Mouse (Mus musculus): ENCODE results near the gene Itln1.
A peak's percentile ranks its signal among the peaks of the same experiment; 100 is the strongest.

Itln1 gene

GRCm38 (mm10) chr1:171535194-171535593 is at the start of gene Itln1:
Itln1 (minus strand) TSS chr1:171535294.
- no peak for DNase-seq (ENCODE audit: low read depth, low spot score)

- no peak for DNase-seq (ENCODE audit: low read depth, low spot score)
These were observed 49.5 kb upstream of the Itln1 start for GRCm38 (mm10) chr1:171584584-171584983.

- no peak for DNase-seq (ENCODE audit: low read depth, low spot score)
These were observed 42.1 kb upstream of the Itln1 start for GRCm38 (mm10) chr1:171577168-171577567.

- no peak for DNase-seq (ENCODE audit: low read depth, low spot score)
These were observed 33.3 kb upstream of the Itln1 start for GRCm38 (mm10) chr1:171568436-171568835.

GRCm38 (mm10) chr1:171566777-171567176 is 31.7 kb upstream of the Itln1 start:
- DNase-seq (ENCODE audit: low read depth, low spot score), result peak; percentile 85

- no peak for DNase-seq (ENCODE audit: low read depth, low spot score)
These were observed 30.8 kb upstream of the Itln1 start for GRCm38 (mm10) chr1:171565888-171566287.

- peak; percentile 93 for DNase-seq (ENCODE audit: low read depth, low spot score)
These were observed 29.2 kb upstream of the Itln1 start for GRCm38 (mm10) chr1:171564247-171564646.

- DNase-seq (ENCODE audit: low read depth, low spot score), result no peak
These were observed 27.9 kb upstream of the Itln1 start for GRCm38 (mm10) chr1:171563042-171563441.

- peak; percentile 55 for DNase-seq (ENCODE audit: low read depth, low spot score)
These were observed 26.6 kb upstream of the Itln1 start for GRCm38 (mm10) chr1:171561639-171562225.

GRCm38 (mm10) chr1:171561200-171561599 is 26.1 kb upstream of the Itln1 start:
- DNase-seq (ENCODE audit: low read depth, low spot score), result no peak

GRCm38 (mm10) chr1:171560262-171560661 is 25.2 kb upstream of the Itln1 start:
- DNase-seq (ENCODE audit: low read depth, low spot score), result no peak

- no peak for DNase-seq (ENCODE audit: low read depth, low spot score)
These were observed 23.8 kb upstream of the Itln1 start, which contains the start of gene Cd244a for GRCm38 (mm10) chr1:171558898-171559297. Cd244a (plus strand) TSS chr1:171559193.

- peak; percentile 63 for DNase-seq (ENCODE audit: low read depth, low spot score)
These were observed 23.3 kb upstream of the Itln1 start for GRCm38 (mm10) chr1:171558407-171558806.

GRCm38 (mm10) chr1:171556366-171556765 is 21.3 kb upstream of the Itln1 start:
- no peak for DNase-seq (ENCODE audit: low read depth, low spot score)

- peak; percentile 50 for DNase-seq (ENCODE audit: low read depth, low spot score)
These were observed 18.6 kb upstream of the Itln1 start for GRCm38 (mm10) chr1:171553359-171554341.

- DNase-seq (ENCODE audit: low read depth, low spot score), result no peak
These were observed 17.1 kb upstream of the Itln1 start for GRCm38 (mm10) chr1:171552230-171552629.

GRCm38 (mm10) chr1:171551326-171551725 is 16.2 kb upstream of the Itln1 start:
- no peak for DNase-seq (ENCODE audit: low read depth, low spot score)

- DNase-seq (ENCODE audit: low read depth, low spot score), result no peak
These were observed 5.6 kb upstream of the Itln1 start for GRCm38 (mm10) chr1:171540694-171541093.

GRCm38 (mm10) chr1:171534557-171534956 is 537 bp downstream of the Itln1 start:
- peak; percentile 66 for DNase-seq (ENCODE audit: low read depth, low spot score)

- DNase-seq (ENCODE audit: low read depth, low spot score), result no peak
These were observed 2.3 kb downstream of the Itln1 start for GRCm38 (mm10) chr1:171532830-171533229.

GRCm38 (mm10) chr1:171531367-171531766 is 3.7 kb downstream of the Itln1 start:
- DNase-seq (ENCODE audit: low read depth, low spot score), result no peak

GRCm38 (mm10) chr1:171515557-171515956 is 19.5 kb downstream of the Itln1 start:
- no peak for DNase-seq (ENCODE audit: low read depth, low spot score)

GRCm38 (mm10) chr1:171515039-171515438 is 20.1 kb downstream of the Itln1 start:
- no peak for DNase-seq (ENCODE audit: low read depth, low spot score)
